Mouse (Mus musculus) ovary, adult 10 weeks (tissue): Measurements from ENCODE around the gene Dnajc5. TPM values are rescaled to one million over a fixed set of nuclear protein-coding genes. Genes with fewer than 3 reads are reported as not detected.

Experiments
- polyA plus RNA-seq: library from polyadenylated mRNA; stranded (reverse); fragments of 350-450 nt; fragmentation: Illumina TruSeq; extraction: RNeasy Lipid Tissue Mini Kit (QIAGEN cat#74804); gene quantifications from one replicate; pipeline ENCODE4 v1.2.3, GENCODE M21; 2014

Gene Dnajc5
- polyA plus RNA-seq = 43.8 TPM

DNA sequence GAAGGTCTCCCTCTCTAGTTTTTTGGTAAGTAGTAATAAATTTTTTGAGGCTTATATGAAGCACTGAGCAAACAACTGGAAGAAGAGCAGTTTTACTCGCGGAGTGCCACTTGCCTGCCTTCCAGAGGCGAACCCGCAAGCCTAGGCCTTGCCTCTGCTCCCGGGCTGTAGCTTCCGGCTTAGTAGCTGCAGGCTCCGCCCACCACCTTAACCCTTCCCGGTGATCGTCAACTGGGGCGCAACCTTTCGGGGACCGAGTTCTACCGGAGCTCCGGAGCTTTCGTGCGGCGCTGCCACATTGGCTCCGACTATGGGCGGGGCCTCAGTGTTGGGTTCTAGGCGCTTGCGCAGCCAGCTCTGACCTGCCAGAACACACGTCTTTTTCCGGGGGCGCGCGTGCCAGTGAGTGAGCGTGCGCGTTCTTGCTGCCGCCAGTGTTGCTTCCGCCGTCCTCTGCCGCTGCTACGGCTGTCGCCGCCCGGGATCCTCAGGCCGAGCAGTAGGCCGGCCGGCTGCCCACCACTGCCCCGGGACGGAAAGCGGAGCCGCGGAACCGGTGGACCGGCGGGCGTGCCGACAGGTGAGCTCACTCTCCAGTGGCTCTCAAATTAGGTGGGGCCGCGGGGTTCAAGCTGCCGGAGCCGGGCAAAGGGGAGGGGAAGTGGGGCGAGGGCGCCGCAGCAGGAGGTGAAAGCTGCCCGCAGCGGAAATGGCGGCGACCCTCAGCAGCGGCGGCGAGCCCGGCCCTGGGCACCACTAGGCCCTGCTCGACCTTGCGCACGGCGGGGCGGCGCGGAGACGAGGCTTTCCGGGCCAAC, at the start of gene Dnajc5:
TSS of gene Dnajc5 (plus strand) at position 368 of the 818 bp plus-strand sequence.

DNA sequence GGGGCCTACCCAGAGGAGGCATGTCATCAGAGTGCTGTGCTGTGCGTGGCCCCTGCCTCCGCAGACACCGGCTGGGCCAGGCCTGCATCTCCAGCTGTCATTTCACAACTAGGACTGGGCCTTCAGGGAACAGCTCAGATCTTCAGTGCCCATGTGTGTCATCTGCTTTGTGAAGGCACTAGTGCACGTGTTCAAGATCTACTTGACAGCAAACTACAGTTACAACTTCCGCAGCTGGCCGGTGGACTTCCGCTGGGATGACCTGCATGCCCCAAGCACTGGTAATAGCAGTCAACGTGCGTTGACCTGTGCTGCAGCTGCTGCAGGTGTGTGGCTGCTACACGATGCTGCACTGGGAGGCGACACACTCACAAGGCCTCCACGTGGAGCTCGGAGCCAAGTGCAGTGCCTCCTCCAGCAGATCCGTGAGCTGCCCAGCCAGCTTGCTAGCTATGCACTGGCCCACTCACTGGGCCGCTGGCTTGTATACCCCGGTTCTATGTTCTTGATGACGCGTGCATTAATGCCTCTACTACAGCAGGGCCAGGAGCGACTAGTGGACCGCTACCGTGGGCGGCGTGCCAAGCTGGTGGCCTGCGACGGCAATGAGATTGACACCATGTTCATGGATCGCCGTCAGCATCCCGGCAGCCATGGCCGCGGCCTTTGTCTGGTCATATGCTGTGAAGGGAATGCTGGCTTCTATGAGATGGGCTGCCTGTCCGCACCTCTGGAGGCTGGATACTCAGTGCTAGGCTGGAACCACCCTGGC, 26.9 kb upstream of the Dnajc5 start, which contains the start of gene Abhd16b:
TSS of gene Abhd16b (plus strand) at position 51 of the 772 bp plus-strand sequence.

DNA sequence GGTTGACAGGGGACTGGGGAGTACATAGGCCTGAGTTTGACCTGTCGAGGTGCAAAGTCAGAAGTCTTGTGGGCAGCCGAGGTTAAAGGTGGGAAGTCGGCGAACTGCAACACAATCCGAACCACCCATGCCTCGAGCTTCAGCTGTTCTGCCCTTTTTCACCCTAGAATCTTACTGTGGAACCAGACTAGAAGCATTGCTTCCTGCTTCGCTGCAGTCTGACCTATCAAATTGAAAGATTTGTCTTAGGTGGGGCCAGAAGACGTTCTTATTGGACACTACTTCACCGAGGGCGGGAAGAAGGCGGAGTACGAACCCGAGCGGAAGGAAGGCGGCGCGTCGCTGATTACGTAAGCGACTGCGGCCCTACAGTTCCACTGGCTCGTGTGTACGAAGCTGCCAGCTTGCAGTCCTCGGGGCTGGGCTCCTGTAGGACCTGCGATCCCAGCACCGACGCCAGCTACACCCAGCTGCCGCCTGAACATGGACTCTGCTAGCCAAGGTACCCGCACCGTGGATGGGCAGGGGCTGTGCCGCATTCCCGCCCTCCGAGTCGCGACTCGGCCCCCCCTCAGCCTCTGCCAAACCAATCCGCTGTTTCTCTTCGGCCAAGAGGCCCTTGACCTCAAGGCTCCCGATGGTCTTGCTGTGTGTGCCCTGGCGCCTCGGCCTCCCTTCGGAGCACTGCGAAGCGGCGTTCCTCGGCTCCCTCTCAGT, 23.3 kb upstream of the Dnajc5 start, which contains the start of gene Tpd52l2:
TSS of gene Tpd52l2 (plus strand) at position 312 of the 717 bp plus-strand sequence.

DNA sequence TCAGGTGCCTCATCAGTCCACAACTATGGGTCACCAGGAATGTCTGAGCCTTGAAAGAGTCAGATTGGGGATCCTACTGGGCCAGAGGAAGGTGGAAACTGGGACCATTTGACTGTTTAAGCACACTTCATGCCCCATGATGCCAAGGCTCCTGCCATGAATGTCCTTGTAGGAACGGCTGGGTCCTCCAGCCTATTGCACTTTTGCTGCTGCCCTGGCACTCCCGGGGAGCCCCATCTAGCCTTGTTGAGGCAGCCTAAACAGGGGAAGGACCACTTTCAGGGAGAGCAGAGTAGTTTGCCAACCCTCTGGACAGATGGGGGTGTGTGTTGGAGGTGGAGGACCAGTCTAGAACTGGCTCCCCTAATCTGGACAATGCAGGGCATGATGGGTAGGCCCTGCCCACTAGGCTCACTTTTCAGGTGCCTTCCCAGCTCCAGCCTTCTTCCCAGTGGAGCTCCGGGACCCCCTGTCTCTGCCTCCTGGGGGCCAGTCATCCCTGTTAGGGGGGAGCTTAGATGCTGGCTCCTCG, 64.2 kb downstream of the Dnajc5 start, which contains the start of gene Uckl1:
TSS of gene Uckl1 (minus strand) at position 482 of the 532 bp plus-strand sequence.

DNA sequence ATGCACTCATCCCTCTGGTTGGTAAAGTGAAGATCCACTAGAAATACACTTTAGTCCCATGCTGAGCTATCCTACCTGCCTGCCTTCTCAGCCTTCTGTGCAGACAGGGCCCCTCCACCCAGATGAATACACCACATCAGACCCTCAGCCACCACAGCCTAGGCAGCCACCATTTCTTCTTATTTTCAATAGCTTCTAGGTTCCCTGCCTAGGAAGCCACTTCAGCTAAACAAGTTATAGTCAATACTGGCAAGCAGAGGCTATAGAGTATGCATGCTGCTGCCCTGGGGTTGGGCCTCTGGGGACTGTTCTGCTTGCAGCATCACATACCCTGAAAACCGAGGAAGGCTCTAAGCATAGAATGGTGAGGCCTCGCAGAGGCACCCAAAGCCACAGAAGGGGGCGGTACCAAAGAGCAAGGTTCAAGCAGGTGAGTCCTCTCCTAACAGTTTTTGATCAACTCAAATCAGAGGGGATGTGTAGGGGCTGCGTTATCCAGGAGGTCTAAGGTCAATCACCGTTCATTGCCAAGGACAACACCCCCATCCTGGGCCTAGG, 71.3 kb downstream of the Dnajc5 start, which contains the start of gene Prpf6:
TSS of gene Prpf6 (plus strand) at position 341 of the 558 bp plus-strand sequence.

DNA sequence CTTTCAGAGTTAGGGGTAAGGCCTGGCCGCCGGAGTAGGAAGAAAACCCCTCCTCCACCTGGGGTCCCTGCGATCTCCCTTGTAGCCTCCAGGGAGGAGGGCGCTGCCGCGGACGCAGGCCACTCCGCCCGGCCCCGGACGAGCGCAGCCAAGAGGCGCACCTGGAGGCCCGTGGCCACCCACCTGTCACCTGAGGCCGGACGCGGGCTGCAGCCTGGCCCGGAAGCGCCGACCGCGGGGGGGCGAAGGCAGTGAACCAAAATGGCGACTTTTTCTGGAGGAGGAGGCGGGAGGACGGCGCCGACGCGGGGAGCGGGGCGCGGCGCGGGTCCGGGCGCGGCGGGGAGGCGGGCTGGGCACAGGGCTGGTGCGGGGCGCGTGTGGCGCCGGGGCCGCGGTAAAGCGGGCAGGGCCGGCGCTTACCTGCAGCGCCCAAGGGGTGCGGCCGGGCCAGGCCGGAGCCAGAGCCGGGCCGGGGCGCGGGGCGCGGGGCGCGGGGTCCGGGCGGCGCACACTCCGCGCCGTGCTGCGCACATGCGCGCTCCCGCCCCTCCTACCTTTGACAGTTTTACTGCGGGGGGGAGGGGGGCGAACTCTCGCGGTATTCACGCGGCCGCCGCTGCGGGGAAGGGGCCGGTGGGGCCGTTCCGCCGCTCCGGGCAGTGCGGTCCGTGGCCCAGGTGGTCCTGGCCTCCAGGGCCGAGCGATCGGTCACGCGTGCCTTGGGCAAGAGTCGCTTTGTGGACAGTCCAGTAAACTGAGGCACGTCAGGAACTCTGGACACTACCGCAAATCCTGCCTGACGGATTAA, 72.2 kb downstream of the Dnajc5 start, which contains the start of gene Zfp512b:
TSS of gene Zfp512b (minus strand) at position 573 of the 811 bp plus-strand sequence.

DNA sequence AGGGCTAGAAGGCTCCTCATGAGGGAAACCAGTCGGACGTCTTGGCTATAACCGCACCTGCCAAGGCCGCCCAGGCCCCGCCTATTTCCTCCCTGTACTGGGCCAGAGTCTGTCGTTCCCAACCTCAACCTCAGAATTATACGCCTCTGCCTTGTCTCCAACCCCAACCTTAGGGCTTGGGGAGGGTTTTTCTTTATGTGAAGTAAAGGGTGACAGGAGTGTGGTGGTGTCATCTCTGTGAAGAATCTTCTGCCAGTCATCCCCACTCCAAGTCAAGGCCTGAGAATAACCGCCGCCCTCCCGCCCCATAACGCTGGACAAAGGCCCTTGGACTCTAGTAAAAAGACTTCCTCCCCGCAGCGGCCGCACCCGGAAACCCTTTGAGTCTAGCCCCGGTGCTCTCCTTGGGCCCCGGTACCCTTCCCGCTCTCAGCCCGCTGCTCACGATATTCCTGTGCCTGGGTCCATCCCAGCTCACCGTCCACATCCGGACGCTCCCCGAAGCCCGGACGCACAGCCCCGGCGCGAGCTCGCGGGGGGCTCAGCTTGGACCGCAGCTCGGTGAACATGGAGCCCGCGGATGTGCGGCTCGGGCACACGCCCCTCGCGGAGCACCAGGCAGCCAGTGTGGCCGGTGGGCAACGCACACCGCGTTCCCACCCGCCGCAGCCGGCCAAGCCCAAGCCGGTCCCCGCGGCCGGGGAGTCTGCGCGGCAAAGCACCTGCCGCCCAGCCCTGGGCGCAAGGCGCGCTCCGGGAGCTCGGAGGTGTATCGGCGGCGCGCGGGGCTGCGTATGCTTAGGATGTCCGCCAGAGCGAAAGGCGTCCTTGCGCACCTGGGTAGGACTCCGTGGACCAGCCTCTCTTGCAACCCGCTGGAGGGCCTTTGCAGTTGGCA, 78.4 kb downstream of the Dnajc5 start, which contains the start of gene Samd10:
TSS of gene Samd10 (minus strand) at position 759 of the 898 bp plus-strand sequence.

Other genes with a start within 250 kb of the Dnajc5 start
- gene Gmeb2, start 232.4 kb upstream of the Dnajc5 start, polyA plus RNA-seq = 5.6 TPM
- gene Stmn3, start 206.0 kb upstream of the Dnajc5 start, polyA plus RNA-seq = not detected
- 7.9 TPM for gene Rtel1, start 200.7 kb upstream of the Dnajc5 start, polyA plus RNA-seq
- gene Zgpat, start 155.6 kb upstream of the Dnajc5 start, polyA plus RNA-seq = 0.86 TPM
- gene Arfrp1, start 155.1 kb upstream of the Dnajc5 start, polyA plus RNA-seq = 28.3 TPM
- 0.88 TPM for gene Lime1, start 140.4 kb upstream of the Dnajc5 start, polyA plus RNA-seq
- gene Zbtb46, start 61.1 kb upstream of the Dnajc5 start, polyA plus RNA-seq = 11.5 TPM
- gene Abhd16b, start 27.3 kb upstream of the Dnajc5 start, polyA plus RNA-seq = not detected
- 69.5 TPM for gene Tpd52l2, start 23.3 kb upstream of the Dnajc5 start, polyA plus RNA-seq
- gene Uckl1, start 64.4 kb downstream of the Dnajc5 start, polyA plus RNA-seq = 9.2 TPM
- 55.6 TPM for gene Prpf6, start 71.4 kb downstream of the Dnajc5 start, polyA plus RNA-seq
- gene Zfp512b, start 72.3 kb downstream of the Dnajc5 start, polyA plus RNA-seq = 3.9 TPM
- 6.8 TPM for gene Samd10, start 78.7 kb downstream of the Dnajc5 start, polyA plus RNA-seq
- gene Gm29797, start 136.5 kb downstream of the Dnajc5 start, polyA plus RNA-seq = not detected
- 0.66 TPM for gene Sox18, start 151.2 kb downstream of the Dnajc5 start, polyA plus RNA-seq
- gene Tcea2, start 159.8 kb downstream of the Dnajc5 start, polyA plus RNA-seq = 0.43 TPM
- gene Rgs19, start 173.5 kb downstream of the Dnajc5 start, polyA plus RNA-seq = 24.6 TPM
- not detected for gene Lkaaear1, start 178.0 kb downstream of the Dnajc5 start, polyA plus RNA-seq
- gene Oprl1, start 194.5 kb downstream of the Dnajc5 start, polyA plus RNA-seq = 0.88 TPM
- gene Myt1, start 242.8 kb downstream of the Dnajc5 start, polyA plus RNA-seq = 0.11 TPM